Mouse (Mus musculus): ENCODE measurements around the gene Fam217a.

Fam217a gene

GRCm38 (mm10) chr13:34874736-34875135 lies 49.4 kb downstream of the Fam217a start:
- in situ Hi-C loops (cut with MboI, MseI), result loop anchor here (10.0 kb wide), 1 partner anchor 120 kb away; no protein-coding TSS in a partner anchor

- in situ Hi-C loops (cut with MboI, MseI), result loop anchor here (10.0 kb wide), 1 partner anchor 121 kb away; no protein-coding TSS in a partner anchor
Observed at GRCm38 (mm10) chr13:34873801-34874681, 50.1 kb downstream of the Fam217a start.

- in situ Hi-C loops (cut with MboI, MseI), result loop anchor here (10.0 kb wide), 1 partner anchor 680 kb away; no protein-coding TSS in a partner anchor
Observed at GRCm38 (mm10) chr13:34864420-34865169, 59.5 kb downstream of the Fam217a start.

GRCm38 (mm10) chr13:34861166-34861565 lies 62.9 kb downstream of the Fam217a start:
- in situ Hi-C loops (cut with MboI, MseI), result loop anchor here (10.0 kb wide), 1 partner anchor 676 kb away; no protein-coding TSS in a partner anchor
